Mouse (Mus musculus) urinary bladder, adult 2 months (tissue): ENCODE data around the gene Dnmt3a. TPM values are rescaled to one million over a fixed set of nuclear protein-coding genes. Genes with fewer than 3 reads are reported as not detected.
A peak's percentile ranks its signal among the peaks of the same experiment; 100 is the strongest.
"Not testable (repeated sequence)": the region's sequence is repeated elsewhere in the genome, so short reads cannot be mapped to it uniquely, and the experiment has no call there.

Experiments
- DNase-seq: peaks from one replicate; pipeline ENCODE4 v3.0.0; 2022; ENCODE audit warnings: low spot score
- polyA plus RNA-seq: library from polyadenylated mRNA; depleted of rRNA; stranded (reverse); fragments of >200 nt; gene quantifications from 2 replicates; pipeline ENCODE4 v1.2.3, GENCODE M21; 2012; rRNA removed

Gene Dnmt3a
- polyA plus RNA-seq, 1 experiment, result 14.8 TPM

DNA sequence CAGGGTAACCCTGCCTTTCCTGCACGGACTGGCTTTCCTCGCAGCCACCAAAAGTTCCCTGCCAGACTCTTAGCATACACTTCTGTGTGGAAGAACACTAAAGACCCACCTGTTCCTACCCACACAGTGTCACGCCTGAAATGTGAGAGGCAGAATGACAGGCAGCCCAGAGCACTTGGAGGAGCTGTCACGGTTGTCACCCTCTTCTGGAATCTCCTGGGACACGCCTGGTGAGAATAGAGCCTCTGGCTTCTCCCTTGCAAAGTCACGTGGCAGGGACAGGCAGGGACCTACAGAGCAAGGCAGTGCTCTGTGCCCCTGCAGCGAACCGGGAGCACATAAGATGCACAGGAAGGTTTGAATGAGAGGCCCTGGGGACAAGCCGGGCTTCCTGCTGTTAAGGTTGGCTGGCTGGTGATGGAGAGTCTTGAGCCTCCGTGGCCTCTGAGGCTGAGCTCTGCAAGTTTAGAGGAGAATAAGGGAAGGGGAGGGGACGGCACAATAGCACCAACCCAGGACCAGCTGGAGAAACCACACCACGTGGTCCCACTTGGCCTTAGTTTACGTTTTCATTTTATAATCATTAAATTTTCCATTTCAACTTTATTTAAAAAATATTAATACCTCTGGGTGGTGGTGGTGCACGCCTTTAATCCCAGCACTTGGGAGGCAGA, 112.0 kb downstream of the Dnmt3a start:
- no peak for DNase-seq

- no peak for DNase-seq
Measured at GRCm38 (mm10) chr12:3918577-3918976, 112.8 kb downstream of the Dnmt3a start.

DNA sequence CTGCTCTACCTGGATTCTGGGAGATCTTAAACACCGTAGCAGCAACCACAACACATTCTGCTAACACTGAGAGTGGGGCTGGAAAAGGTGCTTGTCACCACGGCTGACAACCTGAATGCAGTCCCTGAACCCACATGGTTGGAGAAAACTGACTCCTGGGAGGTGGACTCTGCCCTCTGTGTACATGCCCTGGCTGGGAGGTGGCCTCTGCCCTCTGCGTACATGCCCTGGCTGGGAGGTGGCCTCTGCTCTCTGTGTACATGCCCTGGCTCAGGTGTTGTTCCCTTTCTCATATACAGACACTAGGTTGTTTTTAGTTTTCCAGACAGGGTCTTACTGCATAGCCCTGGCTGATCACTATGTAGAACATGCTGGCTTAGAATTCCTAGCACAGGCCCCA, 113.6 kb downstream of the Dnmt3a start:
- DNase-seq, result no peak

- no peak for DNase-seq
Measured at GRCm38 (mm10) chr12:3926127-3926526, 120.3 kb downstream of the Dnmt3a start.

- no peak for DNase-seq
Measured at GRCm38 (mm10) chr12:3928841-3929240, 123.0 kb downstream of the Dnmt3a start.

DNA sequence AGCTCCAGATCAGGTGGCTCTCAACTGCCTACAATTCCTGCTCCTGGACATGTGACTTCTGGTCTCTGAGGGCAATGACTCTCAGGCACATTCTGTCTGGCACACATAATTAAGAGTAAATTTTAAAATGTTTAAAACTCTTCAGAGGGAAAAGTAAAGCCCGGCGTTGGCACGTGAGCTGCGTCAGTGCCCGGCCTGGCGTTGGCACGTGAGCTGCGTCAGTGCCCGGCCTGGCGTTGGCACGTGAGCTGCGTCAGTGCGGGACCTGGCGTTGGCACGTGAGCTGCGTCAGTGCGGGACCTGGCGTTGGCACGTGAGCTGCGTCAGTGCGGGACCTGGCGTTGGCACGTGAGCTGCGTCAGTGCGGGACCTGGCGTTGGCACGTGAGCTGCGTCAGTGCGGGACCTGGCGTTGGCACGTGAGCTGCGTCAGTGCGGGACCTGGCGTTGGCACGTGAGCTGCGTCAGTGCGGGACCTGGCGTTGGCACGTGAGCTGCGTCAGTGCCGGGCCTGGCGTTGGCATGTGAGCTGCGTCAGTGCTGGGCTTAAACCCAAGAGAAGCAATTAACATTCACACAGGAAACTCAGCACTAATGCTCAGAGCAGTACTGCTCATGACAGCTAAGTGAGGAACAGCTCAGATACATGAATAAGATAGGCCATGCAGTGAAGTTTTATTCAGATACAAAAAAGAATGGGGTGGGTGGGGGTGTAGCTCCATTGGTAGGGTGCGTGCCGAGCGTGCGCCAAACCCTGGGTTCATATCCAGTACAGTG, 124.5 kb downstream of the Dnmt3a start:
- not testable (repeated sequence) for DNase-seq

- no peak for DNase-seq
Measured at GRCm38 (mm10) chr12:3942026-3942425, 136.2 kb downstream of the Dnmt3a start.

GRCm38 (mm10) chr12:3944454-3945073, 138.8 kb downstream of the Dnmt3a start:
- DNase-seq, result no peak

- no peak for DNase-seq
Measured at GRCm38 (mm10) chr12:3947503-3947902, 141.7 kb downstream of the Dnmt3a start.

- no peak for DNase-seq
Measured at GRCm38 (mm10) chr12:3954651-3955050, 148.8 kb downstream of the Dnmt3a start, which contains the start of gene Pomc. TSS of gene Pomc (plus strand) at chr12:3954951.

DNA sequence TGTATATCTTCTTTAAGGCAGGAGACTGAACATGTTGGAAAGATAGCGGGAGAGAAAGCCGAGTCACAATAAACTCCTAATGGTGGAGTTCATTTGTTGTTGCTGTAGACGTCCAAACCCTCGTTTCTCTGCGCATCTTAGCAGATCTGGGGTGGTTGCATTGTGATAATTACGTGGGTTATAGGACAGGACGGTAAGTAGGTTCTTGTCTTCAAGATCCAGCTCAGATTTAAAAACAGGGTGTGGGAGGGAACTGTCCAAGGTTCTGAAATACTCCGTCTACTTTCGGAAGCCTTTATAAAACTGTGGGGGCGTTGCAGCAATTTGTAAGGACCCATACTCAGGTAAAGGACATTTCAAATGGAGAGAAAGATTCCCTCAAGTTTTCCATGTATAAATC, 149.6 kb downstream of the Dnmt3a start:
- no peak for DNase-seq

DNA sequence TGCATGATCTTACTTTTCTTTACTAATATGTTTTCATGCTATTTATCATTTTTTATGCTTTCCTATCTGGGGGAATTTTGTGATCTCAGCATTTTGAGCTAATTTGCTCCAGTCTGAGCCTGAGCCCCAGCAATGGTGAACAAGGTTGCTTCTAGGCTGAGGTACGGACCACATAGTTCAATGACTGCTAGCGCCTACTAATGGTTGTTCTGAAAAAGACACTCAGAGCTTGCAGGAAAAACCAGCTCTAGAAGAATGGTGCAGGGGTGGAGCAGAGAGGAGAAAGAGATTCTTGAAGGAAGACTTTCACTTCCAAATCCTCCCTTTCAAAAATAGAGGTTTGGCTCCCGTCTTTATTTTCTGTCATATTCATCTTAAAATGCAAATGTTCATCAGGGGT, 150.5 kb downstream of the Dnmt3a start:
- DNase-seq, result no peak

- DNase-seq, result peak; percentile 47
Measured at GRCm38 (mm10) chr12:3959791-3960543, 154.2 kb downstream of the Dnmt3a start.

DNA sequence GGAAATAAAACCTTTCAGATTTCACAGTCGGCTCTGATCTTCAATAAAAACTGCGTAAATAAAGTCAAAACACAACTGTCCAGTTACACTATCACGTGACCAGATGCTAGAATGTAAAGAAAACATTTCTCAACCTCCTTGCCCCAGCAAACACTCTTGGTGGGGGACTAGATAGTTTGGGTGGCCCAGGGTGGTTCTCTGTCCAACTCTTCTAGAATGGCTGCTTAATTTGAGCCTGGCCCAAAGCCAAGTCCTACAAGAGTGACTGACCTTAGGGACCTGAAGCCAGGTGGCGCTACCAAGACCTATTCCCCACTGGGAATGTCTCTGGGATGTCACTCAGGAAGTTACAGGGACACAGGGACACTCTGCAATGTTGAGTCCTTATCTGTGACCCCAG, 154.7 kb downstream of the Dnmt3a start:
- no peak for DNase-seq

Other genes with a start within 250 kb of the Dnmt3a start
- gene Dtnb, start 233.6 kb upstream of the Dnmt3a start, polyA plus RNA-seq, result 21.2 and 24.9 TPM in 2 replicates
- 0.41 and 0.69 TPM in 2 replicates for gene Pomc, start 148.9 kb downstream of the Dnmt3a start, polyA plus RNA-seq
- gene Efr3b, start 232.9 kb downstream of the Dnmt3a start, polyA plus RNA-seq, result 1.6 and 1.8 TPM in 2 replicates